Mouse (Mus musculus): ENCODE measurements at regions not wholly inside any gene's neighbourhood (a gene's known extent, or its start where the extent isn't known, plus 50 kb on each side); places are given as distances from the start of the nearest gene placed in this dataset.
A peak's percentile ranks its signal among the peaks of the same experiment; 100 is the strongest.

GRCm38 (mm10) chr5:47426040-47426439, 556.9 kb upstream of the Slit2 start:
- no peaks in the 10 kb centered on the region for H3K36me3 ChIP-seq (replicated peaks; ENCODE audit: control insufficient read depth, insufficient read depth, low read depth)
- H3K4me3 ChIP-seq (ENCODE audit: insufficient read depth in 1 of 2, low read depth in 2 of 2, low read length in 2 of 2) = no peak overlapping the region
- H3K9ac ChIP-seq (replicated peaks) = no peak overlapping the region
- ATAC-seq (ENCODE audit: insufficient read depth) = no peak
- H3K9me3 ChIP-seq (ENCODE audit: control insufficient read depth, low read length) = no peaks in the 10 kb centered on the region
- no peak for TF ChIP-seq EP300 (IDR thresholded peaks at IDR 0.05; ENCODE audit: low read depth)
- TF ChIP-seq CTCF (IDR thresholded peaks at IDR 0.05; ENCODE audit: low read depth) = no peak
- no peak overlapping the region for H3K27ac ChIP-seq
- DNase-seq (ENCODE audit: low read depth in 3 of 3, low spot score in 3 of 3) = no peak
- WGBS (ENCODE audit: insufficient replicate concordance) = 58% methylated on average over 4 of the region's 4 CpGs
- no peaks in the 10 kb centered on the region for H3K27me3 ChIP-seq (ENCODE audit: control insufficient read depth, insufficient read depth, low read length)
- no peak overlapping the region for H3K4me2 ChIP-seq (ENCODE audit: low read depth)
- H3K4me1 ChIP-seq (replicated peaks; ENCODE audit: control insufficient read depth in 2 of 2, insufficient read depth in 2 of 2, low read length in 1 of 2) = no peaks in the 10 kb centered on the region

GRCm38 (mm10) chr5:47426467-47426866, 556.5 kb upstream of the Slit2 start:
- Histone ChIP-seq H3K9me3 (ENCODE audit: control insufficient read depth, low read length) (no peaks in the 10 kb centered on the region), H3K4me2 (ENCODE audit: low read depth) (no peak overlapping the region), H3K36me3 (replicated peaks; ENCODE audit: control insufficient read depth, insufficient read depth, low read depth) (no peaks in the 10 kb centered on the region), H3K27ac (no peak overlapping the region), H3K4me1 (replicated peaks; ENCODE audit: control insufficient read depth in 2 of 2, insufficient read depth in 2 of 2, low read length in 1 of 2) (0 out of 4 replicates have a peak, but pooled peaks cover 0 to 1% of the 10 kb centered on the region in 2 experiments), H3K4me3 (ENCODE audit: insufficient read depth in 1 of 2, low read depth in 2 of 2, low read length in 2 of 2) (no peak overlapping the region), H3K9ac (replicated peaks) (no peak overlapping the region), H3K27me3 (ENCODE audit: control insufficient read depth, insufficient read depth, low read length) (no peaks in the 10 kb centered on the region)
- 54% methylated on average over 6 of the region's 6 CpGs for WGBS (ENCODE audit: insufficient replicate concordance)
- ATAC-seq (ENCODE audit: insufficient read depth) (no peak), DNase-seq (ENCODE audit: low read depth in 3 of 3, low spot score in 3 of 3) (no peak)
- TF ChIP-seq CTCF (IDR thresholded peaks at IDR 0.05; ENCODE audit: low read depth) (no peak), EP300 (IDR thresholded peaks at IDR 0.05; ENCODE audit: low read depth) (no peak)

GRCm38 (mm10) chr5:47429217-47430172, 553.4 kb upstream of the Slit2 start:
- H3K9ac ChIP-seq (replicated peaks) = no peak overlapping the region
- H3K4me1 ChIP-seq (replicated peaks; ENCODE audit: control insufficient read depth in 2 of 2, insufficient read depth in 2 of 2, low read length in 1 of 2) = 0 out of 4 replicates have a peak, but pooled peaks cover 0 to 2% of the 10 kb centered on the region in 2 experiments
- no peaks in the 10 kb centered on the region for H3K9me3 ChIP-seq (ENCODE audit: control insufficient read depth, low read length)
- H3K27me3 ChIP-seq (ENCODE audit: control insufficient read depth, insufficient read depth, low read length) = no peaks in the 10 kb centered on the region
- H3K4me2 ChIP-seq (ENCODE audit: low read depth) = no peak overlapping the region
- WGBS (ENCODE audit: insufficient replicate concordance) = 53% methylated on average over 10 of the region's 10 CpGs
- H3K27ac ChIP-seq = no peak overlapping the region
- ATAC-seq (ENCODE audit: insufficient read depth) (no peak), DNase-seq (ENCODE audit: low read depth in 3 of 3, low spot score in 3 of 3) (no peak)
- TF ChIP-seq EP300 (IDR thresholded peaks at IDR 0.05; ENCODE audit: low read depth) (no peak), CTCF (IDR thresholded peaks at IDR 0.05; ENCODE audit: low read depth) (no peak)
- no peaks in the 10 kb centered on the region for H3K36me3 ChIP-seq (replicated peaks; ENCODE audit: control insufficient read depth, insufficient read depth, low read depth)
- H3K4me3 ChIP-seq (ENCODE audit: insufficient read depth in 1 of 2, low read depth in 2 of 2, low read length in 2 of 2) = no peak overlapping the region

GRCm38 (mm10) chr5:47431599-47432328, 551.2 kb upstream of the Slit2 start:
- H3K9me3 ChIP-seq (ENCODE audit: control insufficient read depth, low read length) = no peaks in the 10 kb centered on the region
- TF ChIP-seq EP300 (IDR thresholded peaks at IDR 0.05; ENCODE audit: low read depth) = no peak
- no peak for TF ChIP-seq CTCF (IDR thresholded peaks at IDR 0.05; ENCODE audit: low read depth)
- no peak overlapping the region for H3K4me2 ChIP-seq (ENCODE audit: low read depth)
- no peak overlapping the region for H3K27ac ChIP-seq
- 57% methylated on average over 5 of the region's 5 CpGs for WGBS (ENCODE audit: insufficient replicate concordance)
- H3K27me3 ChIP-seq (ENCODE audit: control insufficient read depth, insufficient read depth, low read length) = no peaks in the 10 kb centered on the region
- H3K36me3 ChIP-seq (replicated peaks; ENCODE audit: control insufficient read depth, insufficient read depth, low read depth) = no peaks in the 10 kb centered on the region
- ATAC-seq (ENCODE audit: insufficient read depth) = no peak
- no peak overlapping the region for H3K4me3 ChIP-seq (ENCODE audit: insufficient read depth in 1 of 2, low read depth in 2 of 2, low read length in 2 of 2)
- H3K9ac ChIP-seq (replicated peaks) = no peak overlapping the region
- H3K4me1 ChIP-seq (replicated peaks; ENCODE audit: control insufficient read depth in 2 of 2, insufficient read depth in 2 of 2, low read length in 1 of 2) = 0 out of 4 replicates have a peak, but pooled peaks cover 0 to 2% of the 10 kb centered on the region in 2 experiments
- DNase-seq (ENCODE audit: low read depth in 3 of 3, low spot score in 3 of 3) = peak in 2 of 3 experiments; percentile 0 to 1

- H3K4me2 ChIP-seq (ENCODE audit: low read depth) = no peak overlapping the region
- DNase-seq (ENCODE audit: low read depth in 3 of 3, low spot score in 3 of 3) = no peak
Observed at GRCm38 (mm10) chr5:47436455-47436854, 546.5 kb upstream of the Slit2 start.

More at GRCm38 (mm10) chr5:47436455-47436854, 546.5 kb upstream of the Slit2 start:
- H3K4me3 ChIP-seq (ENCODE audit: insufficient read depth in 1 of 2, low read depth in 2 of 2, low read length in 2 of 2) = no peak overlapping the region
- H3K27ac ChIP-seq = no peak overlapping the region
- H3K9me3 ChIP-seq (ENCODE audit: control insufficient read depth, low read length) = no peaks in the 10 kb centered on the region
- H3K27me3 ChIP-seq (ENCODE audit: control insufficient read depth, insufficient read depth, low read length) = no peaks in the 10 kb centered on the region
- 43% methylated on average over 3 of the region's 3 CpGs for WGBS (ENCODE audit: insufficient replicate concordance)
- 0 out of 4 replicates have a peak, but pooled peaks cover 0 to 1% of the 10 kb centered on the region in 2 experiments for H3K4me1 ChIP-seq (replicated peaks; ENCODE audit: control insufficient read depth in 2 of 2, insufficient read depth in 2 of 2, low read length in 1 of 2)
- no peaks in the 10 kb centered on the region for H3K36me3 ChIP-seq (replicated peaks; ENCODE audit: control insufficient read depth, insufficient read depth, low read depth)
- no peak for ATAC-seq (ENCODE audit: insufficient read depth)
- H3K9ac ChIP-seq (replicated peaks) = no peak overlapping the region
- TF ChIP-seq CTCF (IDR thresholded peaks at IDR 0.05; ENCODE audit: low read depth) (no peak), EP300 (IDR thresholded peaks at IDR 0.05; ENCODE audit: low read depth) (no peak)
